Mouse (Mus musculus) C3H10T1/2 (cell line): Measurements from ENCODE around the gene Prl3d3. TPM values are rescaled to one million over a fixed set of nuclear protein-coding genes. Genes with fewer than 3 reads are reported as not detected.

Experiments
- polyA plus RNA-seq, 2 experiments: library from polyadenylated mRNA; unstranded; fragments of >200 nt; fragmentation: generic; extraction: Trizol; gene quantifications; one replicate each; pipeline ENCODE4 v1.2.1; 2012; ENCODE audit warnings: missing spikeins in 2 of 2

Gene Prl3d3
- polyA plus RNA-seq: not detected

GRCm38 (mm10) chr13:27156490-27156889 lies at the start of gene Prl3d3:
Gene Prl3d3 (plus strand): TSS chr13:27156790.

GRCm38 (mm10) chr13:27121398-27121797 lies 35.2 kb upstream of the Prl3d3 start, which contains the start of gene Prl3d2:
Gene Prl3d2 (plus strand): TSS chr13:27121698.

GRCm38 (mm10) chr13:27196359-27196758 lies 39.8 kb downstream of the Prl3d3 start, which contains the start of gene Prl3c1:
Gene Prl3c1 (plus strand): TSS chr13:27196659.

Other genes starting within 250 kb of the Prl3d3 start
- gene Prl, start 99.2 kb upstream of the Prl3d3 start, polyA plus RNA-seq: not detected
- not detected for gene Prl3d1, start 62.6 kb upstream of the Prl3d3 start, polyA plus RNA-seq
- gene Prl3d2, start 35.1 kb upstream of the Prl3d3 start, polyA plus RNA-seq: not detected
- not detected for gene Prl3c1, start 39.9 kb downstream of the Prl3d3 start, polyA plus RNA-seq
- not detected for gene Prl3b1, start 85.1 kb downstream of the Prl3d3 start, polyA plus RNA-seq
- gene Prl3a1, start 102.6 kb downstream of the Prl3d3 start, polyA plus RNA-seq: not detected
- not detected for gene Prl6a1, start 155.8 kb downstream of the Prl3d3 start, polyA plus RNA-seq
- gene Prl8a2, start 188.9 kb downstream of the Prl3d3 start, polyA plus RNA-seq: not detected
- not detected for gene Prl2b1, start 234.1 kb downstream of the Prl3d3 start, polyA plus RNA-seq